Mouse (Mus musculus) NIH3T3 (cell line): ENCODE data around the gene Cited2.

Experiments
- DNase-seq: peaks from one replicate; pipeline ENCODE4 v3.0.0-alpha.2; 2012; ENCODE audit warnings: low read depth

Gene Cited2

GRCm38 (mm10) chr10:17722653-17723410, at the start of gene Cited2:
Cited2 (plus strand) TSS chr10:17723218.
- peak; percentile 98 for DNase-seq

GRCm38 (mm10) chr10:17674454-17674853, 48.6 kb upstream of the Cited2 start:
- no peak for DNase-seq

GRCm38 (mm10) chr10:17674869-17675268, 48.1 kb upstream of the Cited2 start:
- DNase-seq = no peak

GRCm38 (mm10) chr10:17676464-17676863, 46.6 kb upstream of the Cited2 start:
- no peak for DNase-seq

GRCm38 (mm10) chr10:17677308-17677707, 45.7 kb upstream of the Cited2 start:
- DNase-seq = no peak

- no peak for DNase-seq
Measured at GRCm38 (mm10) chr10:17680432-17681382, 42.3 kb upstream of the Cited2 start.

GRCm38 (mm10) chr10:17681386-17681785, 41.6 kb upstream of the Cited2 start:
- DNase-seq = no peak

- DNase-seq = peak; percentile 13
Measured at GRCm38 (mm10) chr10:17683852-17684428, 39.1 kb upstream of the Cited2 start.

GRCm38 (mm10) chr10:17689806-17690205, 33.2 kb upstream of the Cited2 start:
- DNase-seq = no peak

GRCm38 (mm10) chr10:17691709-17692108, 31.3 kb upstream of the Cited2 start:
- DNase-seq = no peak

- no peak for DNase-seq
Measured at GRCm38 (mm10) chr10:17695801-17696200, 27.2 kb upstream of the Cited2 start.

- DNase-seq = no peak
Measured at GRCm38 (mm10) chr10:17697376-17698265, 25.4 kb upstream of the Cited2 start.

- DNase-seq = no peak
Measured at GRCm38 (mm10) chr10:17705466-17705973, 17.5 kb upstream of the Cited2 start.

GRCm38 (mm10) chr10:17710753-17711152, 12.3 kb upstream of the Cited2 start:
- DNase-seq = no peak

GRCm38 (mm10) chr10:17719009-17719570, 3.9 kb upstream of the Cited2 start:
- no peak for DNase-seq

- no peak for DNase-seq
Measured at GRCm38 (mm10) chr10:17719646-17720045, 3.4 kb upstream of the Cited2 start.

- DNase-seq = peak; percentile 77
Measured at GRCm38 (mm10) chr10:17720891-17721601, 2.0 kb upstream of the Cited2 start.

GRCm38 (mm10) chr10:17721602-17722121, 1.4 kb upstream of the Cited2 start:
- DNase-seq = peak; percentile 85

GRCm38 (mm10) chr10:17722158-17722557, 860 bp upstream of the Cited2 start:
- peak; percentile 97 for DNase-seq

- DNase-seq = no peak
Measured at GRCm38 (mm10) chr10:17723421-17723841, 413 bp downstream of the Cited2 start.
